Mouse (Mus musculus) ES-E14 (cell line): ENCODE data around the gene Rnf181.

ENCODE experiments used
- CHD2 ChIP-seq: IDR thresholded peaks from 2 replicates; pipeline ENCODE4 v1.6.1; 2014; ENCODE audit warnings: mild to moderate bottlenecking, low read depth, low read length, inconsistent platforms
- MAFK ChIP-seq: IDR thresholded peaks from 2 replicates; pipeline ENCODE4 v1.6.1; 2014; ENCODE audit warnings: mild to moderate bottlenecking, low read depth, low read length, inconsistent platforms; ENCODE audit not compliant: insufficient read depth
- ZC3H11A ChIP-seq: IDR thresholded peaks from 2 replicates; pipeline ENCODE4 v1.6.1; 2012; ENCODE audit warnings: low read depth, mild to moderate bottlenecking, inconsistent platforms, low read length, borderline replicate concordance
- ZNF384 ChIP-seq: IDR thresholded peaks from 2 replicates; pipeline ENCODE4 v1.6.1; 2012; ENCODE audit warnings: low read depth, low read length, inconsistent platforms

- TF ChIP-seq CHD2 = no peak
- no peak for TF ChIP-seq MAFK
- TF ChIP-seq ZC3H11A = no peak
- no peak for TF ChIP-seq ZNF384
Observed at GRCm38 (mm10) chr6:72396837-72397251, 30.1 kb upstream of the Rnf181 start.
